Mouse (Mus musculus) brown adipose tissue, adult 24 weeks (tissue): ENCODE results near the gene 4930402H24Rik. TPM values are rescaled to one million over a fixed set of nuclear protein-coding genes. Genes with fewer than 3 reads are reported as not detected.

Experiments
- H3K27ac ChIP-seq: fragments of 200-500 bp; replicated peaks from 2 replicates; pipeline ENCODE4 v1.5.1; 2012; ENCODE audit warnings: low read depth, mild to moderate bottlenecking, low read length
- H3K4me1 ChIP-seq: fragments of 200-500 bp; 2 replicates; pipeline ENCODE4 v1.6.1; 2012; ENCODE audit warnings: low read length, mixed read lengths; ENCODE audit not compliant: control insufficient read depth, insufficient read depth, insufficient read length
- H3K4me3 ChIP-seq: fragments of 200-500 bp; 2 replicates; pipeline ENCODE4 v1.5.1; 2012; ENCODE audit warnings: low read depth, mild to moderate bottlenecking, low read length, moderate library complexity; ENCODE audit not compliant: insufficient read depth
- polyA plus RNA-seq: library from polyadenylated mRNA; stranded (reverse); fragments of >200 nt; gene quantifications from 2 replicates; pipeline ENCODE4 v1.2.4, GENCODE M21; 2012; ENCODE audit not compliant: missing spikeins, insufficient read depth, insufficient read length

The 4930402H24Rik gene
- polyA plus RNA-seq, 1 experiment = 105 TPM

DNA sequence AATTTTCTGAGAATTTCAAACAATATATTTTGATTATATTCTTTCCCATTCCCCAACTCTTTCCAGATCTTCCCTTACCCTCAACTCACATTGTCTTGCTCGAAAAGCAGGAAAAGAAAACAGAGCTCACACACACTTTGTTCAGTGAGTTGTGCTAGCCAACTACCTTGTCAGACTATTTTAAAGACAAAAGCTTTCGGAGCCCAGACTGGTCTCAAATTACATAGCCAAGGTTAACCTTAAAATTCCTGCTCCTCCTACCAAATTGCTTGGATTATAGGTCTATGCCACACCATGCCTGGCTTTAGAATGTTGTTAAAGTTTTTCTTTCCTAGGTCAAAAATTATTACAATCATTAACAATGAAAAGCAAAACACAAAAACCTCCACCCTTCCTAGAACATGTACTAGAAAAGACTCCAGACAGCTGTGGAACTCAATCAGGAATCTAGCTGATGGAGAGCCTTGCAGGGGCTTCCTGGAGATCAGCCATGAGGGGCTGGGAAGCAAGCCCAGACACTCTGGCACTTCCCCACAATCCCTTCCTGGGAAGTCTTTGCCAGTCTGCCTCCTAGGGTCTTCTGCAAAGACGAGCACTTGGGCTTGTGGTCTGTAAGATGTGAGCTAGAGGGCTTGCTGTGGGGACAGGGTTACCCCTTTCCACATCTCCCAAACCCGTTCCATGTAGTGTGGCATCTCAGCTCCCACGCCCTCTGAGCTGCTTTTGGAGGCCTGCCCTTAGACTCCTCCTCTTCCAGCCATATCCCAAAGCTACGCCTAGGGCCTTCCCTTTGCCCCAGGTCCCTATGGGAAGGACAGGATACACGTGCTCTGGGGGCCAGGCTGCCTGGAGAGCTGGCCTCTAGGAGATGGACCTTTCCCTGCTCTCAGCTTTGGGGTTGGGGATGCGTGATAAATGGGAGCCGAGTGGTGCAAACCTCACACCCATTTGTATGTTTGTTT, 201.9 kb downstream of the 4930402H24Rik start:
- no peak overlapping the region for H3K4me3 ChIP-seq
- no peak overlapping the region for H3K27ac ChIP-seq

GRCm38 (mm10) chr2:130697821-130698266, 208.4 kb downstream of the 4930402H24Rik start:
- peak overlapping the region; percentile 52 for H3K4me3 ChIP-seq
- peaks cover 6% of the 10 kb centered on the region for H3K4me1 ChIP-seq
- no peak overlapping the region for H3K27ac ChIP-seq

More for the DNA sequence above, 201.9 kb downstream of the 4930402H24Rik start:
- no peaks in the 10 kb centered on the region for H3K4me1 ChIP-seq

DNA sequence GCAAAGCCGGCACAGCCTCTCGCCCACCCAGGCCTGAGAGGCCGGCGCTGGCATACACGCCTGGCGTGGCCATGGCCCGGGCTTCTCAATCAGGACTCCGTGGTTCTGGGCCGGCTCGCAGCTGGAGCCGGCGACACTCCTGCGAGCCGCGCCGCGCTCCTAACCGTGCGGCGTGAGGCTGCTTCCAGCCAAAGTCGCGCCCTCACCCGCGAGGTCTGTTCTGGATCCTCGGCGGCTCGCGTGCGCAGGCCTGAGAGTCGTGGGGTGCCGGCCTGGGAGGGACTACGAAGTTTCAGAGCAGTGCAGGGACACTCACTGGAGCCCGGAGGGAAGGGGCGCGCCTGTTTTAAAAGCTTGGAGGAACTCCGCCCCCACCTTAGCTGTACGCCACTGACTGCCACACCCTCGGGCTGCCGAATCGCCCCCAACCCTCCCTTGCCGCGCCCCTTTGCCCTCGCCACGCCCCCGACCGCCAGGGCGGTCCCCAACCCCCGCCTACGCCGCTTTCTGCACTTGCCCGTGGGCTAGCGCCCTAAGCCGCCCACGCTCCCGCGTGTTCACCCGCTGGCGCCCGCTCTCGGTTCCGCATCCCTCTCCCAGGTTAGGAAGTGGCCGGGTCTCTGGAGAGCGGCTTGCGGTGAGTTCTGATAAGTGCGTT, 208.9 kb downstream of the 4930402H24Rik start, which contains the start of gene Slc4a11:
Gene Slc4a11, minus strand, starts transcription at position 367 of the 658 bp plus-strand sequence.
- H3K27ac ChIP-seq = no peak within 1 kb of the TSS
- peak within 1 kb of the TSS; percentile 52 for H3K4me3 ChIP-seq
- peaks cover 6% of the 10 kb centered on the region for H3K4me1 ChIP-seq

- no peak overlapping the region for H3K27ac ChIP-seq
- peaks cover 6% of the 10 kb centered on the region for H3K4me1 ChIP-seq
- H3K4me3 ChIP-seq = peak overlapping the region; percentile 52
Observed at GRCm38 (mm10) chr2:130696700-130697152, 209.5 kb downstream of the 4930402H24Rik start.

DNA sequence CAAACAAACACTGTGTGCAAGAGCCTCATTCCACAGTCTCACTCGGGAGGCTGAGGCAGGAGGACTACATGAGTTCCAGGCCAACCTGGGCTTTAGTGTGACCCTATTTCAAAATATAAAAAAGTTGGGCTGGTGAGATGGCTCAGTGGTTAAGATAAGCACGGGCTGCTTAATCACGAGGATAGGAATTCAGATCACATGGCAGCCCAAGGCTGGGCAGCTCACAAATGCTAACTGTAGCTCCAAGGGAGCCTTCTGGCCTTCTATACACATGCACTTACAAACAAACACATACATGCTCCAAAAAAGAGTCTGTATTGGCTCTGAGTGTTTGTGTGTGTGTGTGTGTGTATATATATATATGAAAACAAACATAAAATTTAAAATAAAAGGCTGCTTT, 212.6 kb downstream of the 4930402H24Rik start:
- Histone ChIP-seq H3K4me1 (peaks cover 6% of the 10 kb centered on the region), H3K27ac (no peak overlapping the region), H3K4me3 (no peak overlapping the region)

GRCm38 (mm10) chr2:130689011-130689410, 217.2 kb downstream of the 4930402H24Rik start:
- Histone ChIP-seq H3K4me3 (no peak overlapping the region), H3K4me1 (no peaks in the 10 kb centered on the region), H3K27ac (no peak overlapping the region)

- Histone ChIP-seq H3K4me1 (no peaks in the 10 kb centered on the region), H3K4me3 (no peak overlapping the region), H3K27ac (no peak overlapping the region)
Observed at GRCm38 (mm10) chr2:130685426-130685825, 220.8 kb downstream of the 4930402H24Rik start.

GRCm38 (mm10) chr2:130681531-130681930, 224.7 kb downstream of the 4930402H24Rik start:
- H3K4me3 ChIP-seq = no peak overlapping the region
- no peaks in the 10 kb centered on the region for H3K4me1 ChIP-seq
- H3K27ac ChIP-seq = no peak overlapping the region

- H3K27ac ChIP-seq = no peak overlapping the region
- no peaks in the 10 kb centered on the region for H3K4me1 ChIP-seq
- no peak overlapping the region for H3K4me3 ChIP-seq
Observed at GRCm38 (mm10) chr2:130679899-130680298, 226.3 kb downstream of the 4930402H24Rik start.

- Histone ChIP-seq H3K4me1 (no peaks in the 10 kb centered on the region), H3K4me3 (no peak overlapping the region), H3K27ac (no peak overlapping the region)
Observed at GRCm38 (mm10) chr2:130679154-130679553, 227.1 kb downstream of the 4930402H24Rik start.

GRCm38 (mm10) chr2:130677211-130677610, 229.0 kb downstream of the 4930402H24Rik start:
- no peaks in the 10 kb centered on the region for H3K4me1 ChIP-seq
- no peak overlapping the region for H3K4me3 ChIP-seq
- H3K27ac ChIP-seq = no peak overlapping the region

GRCm38 (mm10) chr2:130667559-130667958, 238.6 kb downstream of the 4930402H24Rik start, which contains the start of gene Itpa:
Itpa (plus strand) TSS chr2:130667610.
- Histone ChIP-seq H3K4me1 (peaks cover 8% of the 10 kb centered on the region; the same call in 1 of the 2 replicates), H3K27ac (peak within 1 kb of the TSS; percentile 66), H3K4me3 (peak within 1 kb of the TSS; percentile 72)

DNA sequence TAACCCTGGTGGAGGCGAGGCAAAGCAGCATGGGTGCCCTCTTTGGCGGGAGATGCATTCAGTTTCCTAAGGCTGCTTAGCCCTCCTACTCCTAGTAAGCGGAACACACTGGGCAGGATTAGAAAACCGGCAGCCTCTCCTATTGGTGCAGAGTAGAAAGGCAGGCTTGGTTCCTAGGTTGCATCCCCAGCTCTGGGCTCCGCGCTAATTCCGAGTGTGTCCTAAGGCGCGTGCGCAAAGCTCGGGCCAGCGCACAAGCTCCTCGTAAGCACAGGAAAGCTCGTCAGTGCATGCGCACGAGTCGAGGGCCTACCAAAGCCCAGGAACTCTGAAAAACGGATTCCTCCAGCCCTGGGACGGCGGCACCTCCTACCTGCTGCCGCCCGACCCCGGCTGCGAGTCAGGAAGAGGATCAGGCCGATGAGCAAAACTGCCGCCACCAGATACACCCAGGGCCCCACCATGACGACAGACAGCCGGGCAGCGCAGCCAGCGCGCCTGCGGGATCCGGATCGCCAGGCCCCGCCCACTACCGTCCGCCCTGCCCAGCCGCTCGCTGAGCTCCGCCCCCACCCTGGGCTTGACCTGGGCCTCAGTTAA, 242.0 kb downstream of the 4930402H24Rik start, which contains the start of gene Ddrgk1:
Gene Ddrgk1, minus strand, starts transcription at position 558 of the 600 bp plus-strand sequence.
- H3K4me3 ChIP-seq = peak within 1 kb of the TSS; percentile 82
- H3K4me1 ChIP-seq = peaks cover 8% of the 10 kb centered on the region; the same call in 1 of the 2 replicates
- peak within 1 kb of the TSS; percentile 93 for H3K27ac ChIP-seq

- no peak overlapping the region for H3K27ac ChIP-seq
- peaks cover 7% of the 10 kb centered on the region; the same call in 1 of the 2 replicates for H3K4me1 ChIP-seq
- H3K4me3 ChIP-seq = peak overlapping the region; percentile 82; the same call in 1 of the 2 replicates
Observed at GRCm38 (mm10) chr2:130663342-130663741, 242.9 kb downstream of the 4930402H24Rik start.
